Mouse (Mus musculus): ENCODE measurements at regions not wholly inside any gene's neighbourhood (a gene's known extent, or its start where the extent isn't known, plus 50 kb on each side); places are given as distances from the start of the nearest gene placed in this dataset.
"Not testable (repeated sequence)": the region's sequence is repeated elsewhere in the genome, so short reads cannot be mapped to it uniquely, and the experiment has no call there.

DNA sequence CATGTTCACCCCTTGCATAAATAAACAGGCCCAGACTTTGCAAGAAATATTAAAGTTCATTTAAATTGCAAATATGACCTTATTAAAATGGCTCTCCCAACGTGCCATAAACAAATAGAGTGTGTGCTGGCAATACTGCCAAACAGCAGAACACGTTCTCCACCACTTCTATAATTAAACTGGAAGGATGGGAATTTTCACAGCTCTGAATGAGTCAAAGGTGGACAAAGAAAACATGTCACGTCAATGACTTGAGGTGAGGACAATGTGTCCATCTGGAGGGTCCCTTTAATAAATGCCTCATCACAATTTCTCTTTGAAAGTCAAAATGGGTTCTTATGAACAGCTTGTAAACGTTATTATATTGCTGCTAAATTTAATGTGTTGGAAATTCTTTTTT lies 114.8 kb downstream of the Galc start:
- DNase-seq (ENCODE audit: low spot score), result no peak

DNA sequence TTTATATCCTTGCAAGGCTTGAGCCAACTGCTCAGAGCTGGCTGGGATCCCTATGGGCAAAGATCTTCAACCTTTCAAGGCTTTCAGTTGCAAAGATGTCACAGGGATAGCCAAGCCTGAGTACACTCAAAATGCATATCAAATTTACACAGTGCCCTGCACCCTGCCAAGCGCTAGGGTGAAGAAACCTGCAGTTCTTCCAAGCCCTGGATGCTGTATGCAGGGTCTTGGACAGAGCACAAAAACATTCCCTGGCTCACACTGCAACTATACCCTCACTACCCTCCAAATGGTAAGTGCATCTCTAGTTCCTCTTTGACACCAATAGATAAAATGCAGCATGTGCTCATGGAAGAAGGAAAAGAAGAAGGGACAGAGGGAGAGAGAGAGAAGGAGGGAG lies 116.1 kb downstream of the Galc start:
- DNase-seq (ENCODE audit: low spot score), result no peak

DNA sequence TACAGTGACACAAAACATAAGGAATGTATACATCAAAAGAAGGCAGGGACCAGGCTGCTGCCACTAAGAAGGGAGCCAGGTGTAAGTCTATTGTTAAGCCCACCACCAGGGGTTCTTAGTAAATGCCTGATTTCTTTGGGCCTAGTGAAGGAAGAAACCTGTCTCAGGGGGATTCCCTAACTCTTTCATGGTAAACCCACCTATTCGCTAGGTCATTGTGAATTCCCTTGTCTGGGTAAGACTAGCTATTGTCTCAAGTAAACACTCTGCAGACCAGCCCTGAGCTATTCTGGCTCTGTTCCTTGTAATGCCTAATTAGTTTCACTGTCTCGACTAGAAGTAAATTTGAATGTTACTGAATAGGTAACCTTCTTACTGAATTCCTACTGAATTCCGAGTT lies 119.4 kb downstream of the Galc start:
- not testable (repeated sequence) for DNase-seq (ENCODE audit: low spot score)

DNA sequence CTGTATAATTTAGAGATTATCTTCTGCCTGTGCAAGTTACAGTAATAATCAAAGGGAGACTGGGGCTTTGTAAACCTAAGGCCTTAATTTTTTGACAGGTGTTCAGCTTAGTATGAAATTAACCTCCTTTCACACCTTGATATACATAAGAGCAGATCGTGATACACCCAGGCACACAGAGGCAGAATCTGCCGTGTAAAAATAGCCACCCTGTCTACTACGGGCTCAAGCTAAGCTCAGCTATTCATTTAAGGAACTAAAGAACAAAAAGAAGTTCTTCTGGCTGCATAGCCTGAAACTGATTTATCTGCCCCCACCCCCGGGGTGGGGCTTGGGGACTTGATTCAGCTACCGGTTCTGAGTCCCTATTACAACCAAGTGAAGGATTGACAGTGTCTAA lies 128.0 kb downstream of the Galc start:
- no peak for DNase-seq (ENCODE audit: low spot score)

DNA sequence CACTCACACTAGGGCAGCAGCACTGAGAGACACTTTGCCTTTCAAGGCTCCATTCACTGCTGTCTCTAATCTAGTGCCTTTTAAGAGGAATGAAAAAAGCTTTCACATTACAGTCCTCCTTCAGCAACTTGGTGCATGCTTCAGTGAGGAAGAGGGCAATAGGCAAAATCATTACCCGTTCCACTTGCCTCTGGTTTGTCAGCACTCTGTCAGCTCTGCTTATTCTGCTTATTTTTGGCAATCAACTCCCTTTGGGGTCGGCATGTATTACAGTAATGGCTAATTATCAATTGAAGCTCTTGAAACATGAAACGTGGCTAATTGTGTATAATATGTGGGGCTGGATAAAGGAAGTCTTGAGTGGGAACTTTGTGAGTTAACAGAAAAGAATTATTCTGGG lies 135.7 kb downstream of the Galc start:
- no peak for DNase-seq (ENCODE audit: low spot score)

DNA sequence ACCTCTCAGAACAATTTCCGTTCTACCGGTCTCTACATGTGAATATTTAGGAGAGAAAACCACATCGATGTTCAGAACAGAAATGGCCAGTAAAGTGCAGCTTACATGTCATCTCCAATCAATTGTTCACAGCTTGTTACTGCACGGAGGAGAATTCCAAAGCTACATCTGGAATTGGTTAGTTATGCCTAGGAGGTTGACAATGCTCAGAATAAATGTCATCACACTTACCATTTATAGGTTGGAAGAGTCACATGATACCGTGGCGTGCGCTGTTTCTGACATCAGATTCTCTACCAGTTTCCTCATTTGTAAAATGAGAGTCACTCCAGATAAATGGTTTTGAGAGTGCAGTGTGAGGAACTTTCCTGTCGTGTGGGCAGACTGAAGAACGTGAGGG lies 151.2 kb downstream of the Galc start:
- DNase-seq (ENCODE audit: low spot score), result no peak

DNA sequence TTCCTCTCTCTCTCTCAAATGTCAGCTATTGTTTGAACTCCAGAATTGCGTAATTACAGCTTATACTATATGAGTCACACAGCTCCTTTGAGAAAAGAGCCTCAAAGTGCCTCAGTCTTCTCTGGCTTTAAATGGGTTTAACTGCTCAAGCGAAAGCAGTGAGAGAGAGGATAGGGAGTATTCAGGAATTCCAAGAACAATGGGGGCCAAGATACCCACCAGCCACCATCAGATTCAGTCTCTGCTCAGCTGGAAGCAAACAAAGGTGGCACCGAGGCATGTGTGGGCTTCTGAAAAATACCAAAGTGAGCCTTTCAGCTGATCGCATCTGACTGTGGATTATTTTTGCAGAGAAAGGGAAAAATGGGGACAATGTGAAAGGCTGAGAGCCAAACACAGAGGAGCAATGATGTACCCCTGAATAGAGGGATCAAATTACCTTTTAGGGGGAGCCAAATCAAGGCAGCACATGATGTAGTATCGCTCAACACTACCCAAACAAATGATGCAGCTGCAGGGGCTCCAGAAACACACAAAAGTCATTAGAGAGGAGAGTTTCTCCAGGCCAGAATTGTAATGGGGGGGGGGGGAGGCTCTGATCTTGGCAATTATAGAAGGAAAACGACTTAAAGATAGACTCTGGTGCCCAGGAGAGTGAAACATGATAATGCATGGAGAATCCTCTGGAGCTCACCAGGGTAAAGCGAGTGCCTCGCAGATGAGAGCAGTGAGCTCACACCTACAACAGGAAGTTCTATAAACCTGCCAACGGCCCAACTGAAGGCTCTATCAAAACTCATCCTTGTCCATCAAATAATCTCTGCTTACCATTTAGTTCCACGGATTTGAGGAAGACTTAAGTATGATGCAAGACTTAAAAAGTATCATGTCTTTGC lies 152.2 kb downstream of the Galc start:
- DNase-seq (ENCODE audit: low spot score), result no peak

DNA sequence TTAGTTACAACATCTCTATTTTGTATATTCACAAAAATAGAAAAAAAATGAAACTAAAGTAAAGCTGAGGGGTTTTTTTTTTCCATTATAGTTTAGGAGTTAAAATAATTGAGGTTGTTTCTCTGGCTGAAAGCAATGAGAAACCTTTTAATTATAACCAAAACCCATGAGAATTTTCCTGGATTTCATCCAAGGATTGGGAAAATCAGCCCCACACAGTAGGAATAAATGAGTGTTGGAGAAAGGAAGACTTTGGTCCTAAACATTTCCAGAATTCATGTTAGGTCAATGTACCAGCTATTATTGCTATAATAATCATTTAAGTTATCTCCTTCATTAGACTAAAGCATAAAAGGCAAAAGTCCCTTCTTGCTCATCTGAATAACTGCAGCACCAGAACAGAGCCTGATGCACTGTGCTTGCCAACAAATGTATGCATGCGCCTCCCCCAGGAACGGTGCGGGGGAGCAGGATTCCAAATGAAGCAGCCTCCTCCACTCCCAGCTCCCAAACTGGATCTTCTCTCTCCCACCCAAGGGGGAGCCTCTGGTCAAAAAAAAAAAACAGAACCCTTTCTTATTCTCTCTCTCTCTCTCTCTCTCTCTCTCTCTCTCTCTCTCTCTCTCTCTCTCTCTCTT lies 153.0 kb downstream of the Galc start:
- peak; percentile 67 for DNase-seq (ENCODE audit: low spot score)

DNA sequence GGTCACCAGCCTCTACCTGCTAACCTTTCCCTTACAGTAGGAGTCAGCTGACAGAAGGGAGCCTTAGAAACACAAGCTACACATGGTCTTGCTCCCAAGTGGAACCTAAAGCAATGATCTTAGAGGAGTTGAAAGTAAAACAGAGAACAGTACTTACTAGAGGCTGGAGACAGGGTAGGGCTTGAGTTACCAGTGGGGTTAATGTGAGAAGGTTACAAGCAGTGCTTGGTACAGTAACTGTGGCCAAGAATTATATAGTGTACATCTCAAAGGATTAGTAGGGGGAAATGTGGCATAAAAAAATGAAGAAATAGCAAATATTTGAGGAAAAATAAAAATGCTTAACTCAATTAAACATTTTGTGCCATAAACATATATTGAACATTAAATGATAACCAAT lies 153.5 kb downstream of the Galc start:
- DNase-seq (ENCODE audit: low spot score), result no peak

DNA sequence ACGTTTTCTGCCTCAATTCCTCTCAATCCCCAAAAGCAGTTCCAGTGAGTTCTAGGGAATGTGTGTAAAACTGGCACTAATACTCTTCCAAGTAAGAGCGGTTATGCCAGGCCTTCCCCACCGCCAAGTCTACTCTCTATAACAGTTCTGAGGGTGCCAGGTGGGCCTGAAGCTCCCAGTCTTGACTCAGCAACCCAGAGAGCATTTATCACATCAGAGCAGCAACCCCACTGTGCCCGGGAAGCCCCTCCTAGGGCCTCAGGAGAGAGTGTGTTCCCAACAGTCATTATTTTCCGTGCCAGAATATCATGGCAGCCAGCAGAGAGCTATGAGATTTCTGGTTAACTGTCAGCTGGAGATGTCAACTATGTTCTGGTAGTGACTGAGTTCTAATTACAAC lies 169.1 kb downstream of the Galc start:
- no peak for DNase-seq (ENCODE audit: low spot score)

DNA sequence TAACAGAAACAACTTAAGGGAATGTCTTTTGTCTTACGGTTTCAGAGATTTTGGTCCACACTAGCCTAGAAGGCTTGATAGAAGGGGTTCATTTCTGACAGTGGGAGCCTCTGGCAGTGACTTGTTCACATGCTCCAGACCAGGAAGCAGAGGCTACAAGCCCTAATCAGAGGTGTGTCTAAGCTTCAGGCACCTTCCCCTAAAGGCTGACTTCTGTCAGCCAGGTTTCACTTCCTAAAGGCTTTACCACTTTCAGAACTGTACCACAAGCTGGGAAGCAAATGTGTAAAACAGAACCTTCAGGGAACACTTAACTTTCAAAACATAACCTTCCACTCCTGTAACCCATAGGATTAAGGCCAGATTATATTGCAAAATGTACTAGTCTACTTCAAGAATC lies 180.9 kb downstream of the Galc start:
- DNase-seq (ENCODE audit: low spot score), result no peak

DNA sequence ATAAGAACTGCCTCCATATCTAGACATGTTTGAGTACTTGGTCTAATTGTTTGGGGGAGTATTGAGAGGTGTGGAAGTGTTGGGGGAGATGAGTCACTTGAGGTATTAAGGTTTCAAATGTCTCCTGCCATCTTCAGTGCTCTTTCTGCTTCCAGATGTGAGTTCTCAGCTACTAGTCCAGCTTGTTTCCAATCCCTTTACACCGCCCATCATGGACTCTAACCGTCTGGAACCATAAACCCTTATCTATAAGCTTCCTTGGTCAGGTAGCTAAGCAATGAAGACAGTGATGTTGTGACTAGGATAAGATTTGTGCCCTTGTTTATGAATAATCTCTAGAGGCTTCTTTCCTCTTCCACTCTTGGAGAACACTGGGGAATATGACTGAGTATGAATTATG lies 183.7 kb downstream of the Galc start:
- no peak for DNase-seq (ENCODE audit: low spot score)

DNA sequence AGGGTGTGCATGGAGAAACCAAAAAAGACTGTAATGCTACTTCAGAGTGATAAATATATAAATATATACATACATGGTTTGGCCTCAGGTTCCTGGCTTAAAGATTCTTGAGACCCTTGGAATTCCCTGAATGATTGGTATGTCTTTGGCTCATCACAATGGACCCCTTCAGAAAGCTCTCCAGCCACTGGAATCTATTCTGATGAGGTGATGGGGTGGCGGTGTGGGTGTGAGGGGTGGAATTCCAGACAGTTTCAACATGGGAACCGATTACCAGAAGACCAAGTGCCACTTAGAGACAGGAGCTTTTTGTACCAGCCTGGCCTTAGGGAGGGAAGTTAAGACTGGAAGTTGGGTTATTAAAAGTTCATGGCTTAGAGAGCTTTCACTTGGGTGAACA lies 190.1 kb downstream of the Galc start:
- DNase-seq (ENCODE audit: low spot score), result no peak

DNA sequence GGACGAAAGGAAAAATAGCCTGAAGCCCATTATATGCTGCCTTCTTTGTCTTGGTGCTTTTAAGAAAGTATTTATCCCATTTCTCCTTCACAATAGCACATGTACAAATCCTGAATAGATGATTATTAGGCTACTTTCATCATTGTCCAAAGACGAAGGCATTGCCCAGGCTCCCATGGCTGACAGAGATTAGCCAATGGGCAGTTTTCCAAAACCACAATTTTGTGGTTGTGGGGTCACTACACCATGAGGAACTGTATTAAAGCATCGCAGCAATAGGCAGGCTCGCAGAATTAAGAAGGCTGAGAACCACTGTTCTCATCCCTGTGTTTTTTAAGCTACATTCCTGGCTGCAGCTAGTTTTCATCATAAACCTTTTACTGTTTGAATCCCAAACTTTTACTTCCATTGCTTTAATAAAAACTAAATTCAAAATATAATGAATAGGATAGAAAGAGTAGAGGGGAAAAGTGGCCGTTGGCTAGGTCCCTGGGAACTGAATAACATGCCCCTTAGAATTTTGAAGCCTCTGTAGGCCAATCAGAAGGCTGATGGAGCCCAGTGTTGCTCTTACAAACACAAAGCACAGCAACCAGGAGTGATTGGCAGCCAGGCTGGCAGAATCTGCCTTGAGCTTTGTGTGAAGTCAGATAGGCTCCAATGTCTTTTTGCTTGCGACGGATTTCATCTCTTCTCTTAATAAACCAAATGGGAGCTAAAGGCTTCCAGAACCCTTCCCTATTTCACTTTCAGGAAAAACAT lies 199.7 kb downstream of the Galc start:
- DNase-seq (ENCODE audit: low spot score), result no peak

DNA sequence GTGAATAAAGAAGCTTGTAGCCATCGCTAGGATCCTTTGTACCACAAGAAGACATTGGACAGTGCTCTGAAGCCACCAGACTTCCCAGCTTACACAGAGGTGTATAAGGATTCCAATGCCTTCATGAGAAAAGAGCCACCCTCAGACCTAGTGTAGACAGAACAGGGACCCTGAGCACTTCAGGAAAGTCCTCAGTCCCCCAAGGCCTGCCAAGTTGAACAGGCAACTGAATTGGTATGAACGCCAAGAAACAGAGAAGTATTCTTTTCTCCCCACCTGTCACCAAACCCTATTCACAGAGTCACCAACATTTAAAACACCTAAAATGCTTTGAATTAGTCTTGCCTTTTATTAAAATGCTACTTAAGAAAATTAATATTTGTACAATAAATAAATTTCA lies 200.3 kb downstream of the Galc start:
- no peak for DNase-seq (ENCODE audit: low spot score)

DNA sequence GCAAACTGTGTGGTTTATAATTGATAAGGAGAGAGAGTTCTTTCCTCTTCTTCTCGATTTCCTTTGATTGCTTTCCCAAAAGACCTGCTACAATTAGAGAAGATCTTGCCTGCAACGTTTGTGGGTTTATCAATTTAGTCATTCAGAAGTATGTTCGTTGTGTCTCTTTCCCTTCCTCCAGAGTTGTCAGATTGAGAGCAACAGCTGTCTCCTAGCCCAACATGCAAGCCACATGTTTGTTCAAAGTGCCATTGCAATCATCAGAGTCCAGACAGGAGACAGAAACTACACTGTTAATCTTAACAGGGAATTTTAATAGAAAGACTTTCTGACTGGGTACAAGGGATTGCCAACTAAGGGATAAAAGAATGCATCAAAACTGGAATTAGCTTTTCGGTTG lies 208.3 kb downstream of the Galc start:
- DNase-seq (ENCODE audit: low spot score), result no peak

DNA sequence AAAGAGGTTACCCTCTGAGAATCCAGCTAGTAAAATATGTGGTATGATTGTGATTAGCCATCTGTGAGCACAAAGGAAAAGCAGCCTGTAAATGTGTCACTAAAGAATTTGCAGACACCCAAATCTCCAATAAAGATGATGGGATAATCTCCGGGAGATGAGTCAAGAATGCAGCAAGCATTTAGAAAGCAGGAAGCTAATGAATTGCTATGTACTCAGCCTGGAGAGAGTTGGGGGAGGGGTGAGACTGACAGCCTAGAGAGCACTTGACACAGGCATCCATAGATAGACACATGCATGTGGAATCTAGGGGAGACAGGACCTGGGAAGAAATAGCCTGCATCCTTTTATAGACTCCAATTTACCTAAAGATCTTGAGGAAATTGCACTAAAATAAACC lies 208.8 kb downstream of the Galc start:
- no peak for DNase-seq (ENCODE audit: low spot score)

DNA sequence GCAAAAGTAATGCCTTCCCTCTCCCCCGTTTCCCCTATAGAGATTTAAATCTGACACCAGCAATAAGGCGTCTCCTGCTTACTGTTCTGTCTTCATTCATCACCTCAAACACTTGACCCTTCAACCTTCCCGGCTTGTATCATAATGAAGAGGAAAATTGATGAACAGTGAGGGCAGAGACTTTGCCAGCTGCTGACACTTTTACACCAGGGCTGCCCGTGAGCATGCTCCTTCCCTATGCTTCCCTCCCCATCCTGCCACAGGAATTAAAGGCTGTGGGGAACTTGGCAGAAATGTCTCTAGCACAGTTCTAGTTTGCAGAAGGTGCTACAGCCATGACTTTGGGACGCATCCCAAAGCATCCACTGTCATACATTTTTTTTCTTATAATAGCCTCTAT lies 209.2 kb downstream of the Galc start:
- DNase-seq (ENCODE audit: low spot score), result no peak

DNA sequence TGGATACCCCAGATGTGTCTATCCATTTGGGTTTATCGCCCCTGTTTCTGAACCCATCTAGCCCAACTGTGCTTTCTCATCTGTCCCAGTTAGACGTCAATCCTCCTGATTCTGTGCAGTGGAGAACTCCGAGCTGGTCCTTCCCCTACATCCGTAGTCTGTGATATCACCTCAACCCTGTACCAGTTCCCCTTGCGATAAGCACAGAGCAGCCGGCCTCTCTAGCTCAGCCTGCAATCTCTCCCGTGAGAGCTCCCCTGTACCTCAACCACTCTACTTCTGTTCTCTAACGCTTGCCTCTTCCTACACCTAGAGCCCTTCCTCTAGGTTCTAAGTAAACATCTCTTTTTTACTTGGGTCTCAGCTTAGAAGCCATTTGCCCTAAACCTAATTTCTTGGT lies 211.5 kb downstream of the Galc start:
- DNase-seq (ENCODE audit: low spot score), result no peak

DNA sequence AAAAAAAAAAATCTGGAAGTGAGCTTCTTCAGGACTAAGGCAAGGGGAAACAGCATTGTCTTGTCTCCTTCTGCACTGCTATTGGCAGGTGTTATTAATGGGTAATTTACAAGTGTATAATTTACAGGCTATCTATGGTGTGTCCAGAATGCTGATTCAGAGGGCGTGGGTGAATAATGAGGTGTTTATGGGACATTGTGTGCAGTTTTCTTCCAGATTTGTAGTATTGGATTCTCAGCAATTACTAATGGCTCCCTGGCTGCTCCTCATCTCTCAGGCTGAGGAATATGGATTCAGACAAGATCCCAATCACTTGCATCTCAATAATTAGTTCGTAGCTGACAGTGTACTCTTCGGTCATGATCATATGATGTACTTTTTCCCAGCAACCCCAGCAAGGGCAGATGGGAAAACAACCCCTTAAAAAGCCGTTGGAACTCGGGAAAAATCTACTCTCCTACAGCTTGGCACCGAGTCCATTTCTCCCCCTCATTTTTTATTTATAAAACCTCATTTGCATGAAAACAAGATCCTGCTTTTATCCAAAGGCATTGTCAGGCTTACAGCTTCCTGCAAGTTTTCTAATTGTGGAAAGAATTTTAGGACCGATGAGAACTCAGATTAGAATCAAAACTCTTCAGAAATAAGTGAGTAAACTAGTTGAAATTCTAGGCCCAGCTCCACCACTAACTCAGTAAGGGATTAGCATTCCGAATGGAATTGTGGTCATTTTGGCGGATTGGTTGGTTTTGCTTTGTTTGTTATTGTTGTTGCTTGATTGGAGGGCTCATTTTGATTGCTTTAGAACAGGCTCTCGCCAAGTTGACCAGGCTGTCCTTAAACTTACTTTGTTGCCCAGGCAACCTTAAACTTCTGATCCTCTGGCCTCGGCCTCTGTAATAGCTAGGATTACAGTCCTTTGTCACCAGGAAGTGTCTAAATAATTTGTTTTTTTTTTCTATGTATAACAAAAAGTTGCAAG lies 212.5 kb downstream of the Galc start:
- DNase-seq (ENCODE audit: low spot score), result peak; percentile 74

DNA sequence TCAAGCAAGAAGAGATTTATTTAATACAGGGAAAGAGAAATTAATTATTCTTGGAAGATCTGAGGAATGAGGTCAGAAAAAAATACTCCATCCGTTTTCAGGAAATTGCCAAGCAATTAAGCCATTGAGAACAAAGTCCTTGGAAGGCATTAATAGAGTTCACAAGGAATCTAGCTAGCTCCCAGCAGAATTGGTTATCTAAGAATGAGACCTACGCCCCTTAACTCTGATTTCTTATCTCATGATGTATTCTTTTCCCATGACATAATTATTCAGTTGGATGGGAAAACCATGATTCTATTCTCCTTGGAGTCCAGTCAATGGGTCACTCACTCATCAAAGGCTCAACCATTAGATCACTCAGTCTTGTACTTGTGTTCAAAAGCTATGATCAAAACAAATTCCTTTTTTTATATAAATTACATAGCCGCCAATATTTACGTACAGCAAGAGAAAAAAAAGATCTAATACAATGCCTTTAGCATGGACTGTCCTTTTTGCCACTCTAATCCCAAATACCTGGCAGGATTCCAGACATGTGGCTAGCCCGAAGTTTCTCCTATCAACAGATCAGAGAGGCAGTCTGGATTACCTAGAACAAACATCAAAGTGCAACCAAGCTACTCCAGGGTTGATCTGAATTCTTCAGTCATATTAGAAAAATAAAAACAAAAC lies 213.3 kb downstream of the Galc start:
- DNase-seq (ENCODE audit: low spot score), result no peak
